Mouse (Mus musculus): Measurements from ENCODE around the gene Kctd15. TPM values are rescaled to one million over a fixed set of nuclear protein-coding genes. Genes with fewer than 3 reads are reported as not detected.

The Kctd15 gene
- 0.77 TPM for polyA plus RNA-seq (2014; fragmentation: Illumina TruSeq; extraction: RNeasy Lipid Tissue Mini Kit (QIAGEN cat#74804); ENCODE audit: low read depth, low replicate concordance)

DNA sequence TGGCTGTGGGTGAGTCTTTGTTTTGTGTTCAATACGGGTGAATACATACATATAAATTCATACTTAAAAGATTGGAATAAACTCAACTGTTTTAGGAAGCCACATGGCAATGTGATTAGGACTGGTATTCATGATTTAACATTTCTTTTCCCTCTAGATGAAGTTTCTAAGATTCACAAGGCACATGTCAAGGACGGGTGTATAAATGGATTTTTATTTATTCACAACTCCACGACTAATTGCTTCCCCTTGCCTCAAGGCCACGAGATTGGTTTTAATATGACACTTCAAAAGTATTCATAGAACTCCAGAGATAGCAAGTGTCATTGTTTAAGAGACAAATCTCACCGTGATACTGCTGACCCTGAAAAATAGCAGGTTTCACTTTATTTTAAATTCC lies at the start of gene Kctd15:
Gene Kctd15 (minus strand): TSS at position 101 of the 400 bp plus-strand sequence.

Other genes starting within 250 kb of the Kctd15 start
- not detected for gene Chst8, start 156.0 kb upstream of the Kctd15 start, polyA plus RNA-seq (2014; fragmentation: Illumina TruSeq; extraction: RNeasy Lipid Tissue Mini Kit (QIAGEN cat#74804); ENCODE audit: low read depth, low replicate concordance)

All from liver, adult 10 weeks (tissue).